In genomic region chr9:106752135-106752534, GRCm38 (mm10) we compare ENCODE assay signal across 17 mouse cellular contexts. TPM values are rescaled to one million over a fixed set of nuclear protein-coding genes. Genes with fewer than 3 reads are reported as not detected.
A peak's percentile ranks its signal among the peaks of the same experiment; 100 is the strongest.
DNase-seq lines count a peak whose midpoint lies in the region; TF ChIP-seq lines count a peak whose summit lies in the region.
"Had no signal": no experiment of that assay in that cellular context is flagged by ENCODE, and none has a peak within 500 bp of the region (broad histone marks: within the 10 kb centered on the region; RNA-seq: fewer than 3 reads in every experiment).

No protein-coding gene starts in this region.

- no peaks in the 10 kb centered on the region for H3K27me3 ChIP-seq in thymus, adult 2 months (ENCODE audit: control insufficient read depth, insufficient read depth, low read length)
- H3K27me3 ChIP-seq: forebrain, embryonic 13.5 days; Patski had no signal

- no peak overlapping the region; the same call in 1 of the 2 replicates for H3K27ac ChIP-seq in thymus, adult 2 months (ENCODE audit: control insufficient read depth, insufficient read depth, low read length)
- H3K27ac ChIP-seq: embryonic facial prominence, embryonic 10.5 days; forebrain, embryonic 13.5 days; hindbrain, embryonic 10.5 days; hindbrain, embryonic 14.5 days had no signal

- H3K36me3 ChIP-seq in thymus, adult 2 months (ENCODE audit: control insufficient read depth, insufficient read depth, low read length): no peaks in the 10 kb centered on the region; the same call in 1 of the 2 replicates

- no peak overlapping the region for H3K4me3 ChIP-seq in thymus, adult 2 months (ENCODE audit: control insufficient read depth, insufficient read depth, low read length)
- H3K4me3 ChIP-seq: embryonic facial prominence, embryonic 10.5 days; forebrain, embryonic 13.5 days; hindbrain, embryonic 10.5 days had no signal

- intact Hi-C loops in left cerebral cortex, postnatal 10 days (cut with DNase I): no loop called here

- DNase-seq in thymus, adult 2 months: peak; percentile 3
- no peak for DNase-seq in thymus, postnatal 25 days
- DNase-seq in CD4-positive, CD25-positive, alpha-beta regulatory T cell, adult 2 months (ENCODE audit: low read depth, low spot score): peak; percentile 67
- DNase-seq in T-cell, adult 2 months (ENCODE audit: low spot score): peak; percentile 25
- DNase-seq in naive thymus-derived CD4-positive, alpha-beta T cell, adult 2 months (ENCODE audit: low read depth): peak; percentile 73
- no peak for DNase-seq in kidney, adult 11 months
- DNase-seq in left cerebral cortex, postnatal 10 days (ENCODE audit: extremely low spot score in 1 of 2, low spot score in 2 of 2): no peak
- DNase-seq: adrenal gland, adult 8-10 months; adrenal gland, postnatal 36 days; cerebellum, adult 2 months; gastrocnemius, postnatal 25 days; heart, adult 18-20 months had no signal

- 37% methylated on average over 5 of the region's 5 CpGs for WGBS in thymus, adult 2 months

- no peak for TF ChIP-seq CTCF in thymus, adult 2 months (IDR thresholded peaks at IDR 0.05; ENCODE audit: borderline replicate concordance, control insufficient read depth, extremely low read depth, insufficient read depth, low read length, poor library complexity)

- TF ChIP-seq POLR2A in thymus, adult 2 months (IDR thresholded peaks at IDR 0.05; ENCODE audit: control insufficient read depth, extremely low read depth, insufficient read depth, low read length, poor library complexity): no peak

- 0 out of 2 replicates have a peak, but pooled peaks cover 2% of the 10 kb centered on the region for H3K4me1 ChIP-seq in thymus, adult 2 months (replicated peaks; ENCODE audit: control insufficient read depth, insufficient read depth, low read length)
- H3K4me1 ChIP-seq: embryonic facial prominence, embryonic 10.5 days; forebrain, embryonic 13.5 days; hindbrain, embryonic 10.5 days had no signal

RNA-seq across cellular contexts. Expression of gene Rad54l2, which starts 36.9 kb away (rescaled TPM):
- polyA plus RNA-seq in thymus, adult 2 months (2012; rRNA removed): 53.0 and 78.2 TPM in 2 replicates
- total RNA-seq in left cerebral cortex, postnatal 10 days (2021): 10 to 100 TPM; 21.7 to 21.8 TPM

Comparison
In these comparisons a context has a peak if more than half of its experiments do, and no peak if none do; other contexts are left out.
1. DNase-seq: peak in thymus, adult 2 months (single experiment), CD4-positive, CD25-positive, alpha-beta regulatory T cell, adult 2 months (single experiment), T-cell, adult 2 months (single experiment) and naive thymus-derived CD4-positive, alpha-beta T cell, adult 2 months (single experiment); none in thymus, postnatal 25 days (single experiment), kidney, adult 11 months (single experiment) and left cerebral cortex, postnatal 10 days (0 of 2).